In the genomic region with DNA sequence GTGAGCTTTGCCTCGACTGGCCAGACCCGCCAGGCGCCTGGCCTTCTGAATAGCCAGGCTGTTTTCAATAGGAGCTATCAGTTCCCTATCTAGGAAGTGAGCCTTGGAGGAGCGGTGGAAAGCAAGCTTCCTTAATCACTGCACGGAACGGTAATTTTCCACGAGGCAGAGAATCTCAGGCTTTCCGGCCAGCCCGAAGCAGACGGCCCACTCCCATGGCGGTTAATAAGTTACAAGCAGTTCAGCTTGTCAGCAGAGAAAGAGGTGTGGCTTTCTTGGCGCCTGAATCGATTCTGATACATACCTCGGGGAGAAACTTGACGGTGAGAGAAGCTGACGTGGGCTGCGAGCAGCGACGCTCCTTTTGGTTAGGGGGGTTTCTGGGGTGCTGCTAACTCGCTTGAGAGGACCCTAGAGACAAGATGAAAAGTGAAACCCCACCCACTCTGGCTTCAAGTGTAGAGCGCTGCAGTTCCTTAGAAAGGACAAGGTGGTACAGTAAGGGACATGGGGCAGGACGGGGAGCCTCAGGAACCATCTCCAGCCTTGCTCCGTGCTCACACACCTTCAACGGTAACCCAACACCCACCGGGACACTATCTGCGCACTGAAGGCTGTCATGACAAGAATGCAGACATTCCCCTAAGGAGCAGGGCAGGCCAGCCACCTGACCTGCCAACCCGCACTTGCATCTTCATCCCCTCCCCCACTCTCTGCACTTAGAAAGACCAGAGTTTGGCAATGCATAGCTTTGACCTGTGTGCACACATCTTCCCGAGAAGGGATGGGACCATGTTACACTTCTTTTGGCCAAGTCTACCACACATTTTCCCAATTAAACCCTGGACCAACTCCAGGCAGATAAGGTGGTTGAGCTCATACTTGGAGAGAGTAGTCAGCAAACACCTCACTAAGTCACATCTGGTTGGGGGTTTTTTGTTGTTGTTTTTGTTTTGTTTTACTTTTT, we compare ENCODE assay signal across 9 mouse cellular contexts. TPM values are rescaled to one million over a fixed set of nuclear protein-coding genes. Genes with fewer than 3 reads are reported as not detected.
DNase-seq lines count a peak whose midpoint lies in the region; ATAC-seq lines count a peak whose summit lies in the region.
"Had no signal": no experiment of that assay in that cellular context is flagged by ENCODE, and none has a peak within 500 bp of the region (broad histone marks: within the 10 kb centered on the region; RNA-seq: fewer than 3 reads in every experiment).

No protein-coding gene starts in this region.

- peak overlapping the region; percentile 74 for H3K27ac ChIP-seq in embryonic facial prominence, embryonic 13.5 days
- H3K27ac ChIP-seq in intestine, embryonic 15.5 days = peak overlapping the region; percentile 73
- H3K27ac ChIP-seq in liver, embryonic 15.5 days (replicated peaks) = 0 out of 2 replicates have a peak overlapping the region, but pooled peaks have one; percentile 10
- H3K27ac ChIP-seq in forebrain, embryonic 10.5 days = no peak overlapping the region

- peak overlapping the region; percentile 32 for H3K4me2 ChIP-seq in embryonic facial prominence, embryonic 13.5 days
- peak overlapping the region; percentile 44 for H3K4me2 ChIP-seq in intestine, embryonic 15.5 days (replicated peaks)
- H3K4me2 ChIP-seq in liver, embryonic 15.5 days = peak overlapping the region; percentile 34

- no peaks in the 10 kb centered on the region for H3K27me3 ChIP-seq in embryonic facial prominence, embryonic 13.5 days
- H3K27me3 ChIP-seq in intestine, embryonic 15.5 days (replicated peaks) = no peaks in the 10 kb centered on the region
- H3K27me3 ChIP-seq in liver, embryonic 15.5 days = no peaks in the 10 kb centered on the region
- no peaks in the 10 kb centered on the region for H3K27me3 ChIP-seq in forebrain, embryonic 10.5 days (ENCODE audit: poor library complexity, severe bottlenecking)

- H3K4me1 ChIP-seq in embryonic facial prominence, embryonic 13.5 days = peaks cover 31% of the 10 kb centered on the region
- peaks cover 28% of the 10 kb centered on the region for H3K4me1 ChIP-seq in intestine, embryonic 15.5 days (replicated peaks)
- peaks cover 27% of the 10 kb centered on the region for H3K4me1 ChIP-seq in liver, embryonic 15.5 days (replicated peaks)
- H3K4me1 ChIP-seq in forebrain, embryonic 10.5 days = peaks cover 4% of the 10 kb centered on the region; the same call in 1 of the 2 replicates

- H3K9ac ChIP-seq in embryonic facial prominence, embryonic 13.5 days = peak overlapping the region; percentile 21; the same call in 1 of the 2 replicates
- no peak overlapping the region for H3K9ac ChIP-seq in intestine, embryonic 15.5 days
- H3K9ac ChIP-seq in liver, embryonic 15.5 days = no peak overlapping the region

- no peak overlapping the region for H3K4me3 ChIP-seq in embryonic facial prominence, embryonic 13.5 days
- H3K4me3 ChIP-seq in intestine, embryonic 15.5 days (replicated peaks) = 0 out of 2 replicates have a peak overlapping the region, but pooled peaks have one; percentile 8
- H3K4me3 ChIP-seq in liver, embryonic 15.5 days (replicated peaks) = peak overlapping the region; percentile 5; the same call in 1 of the 2 replicates
- H3K4me3 ChIP-seq in forebrain, embryonic 10.5 days = no peak overlapping the region

- ATAC-seq in embryonic facial prominence, embryonic 13.5 days (ENCODE audit: insufficient number of reproducible peaks, insufficient read depth, low FRiP score, low TSS enrichment, low read depth) = no peak
- peak; percentile 78 for ATAC-seq in intestine, embryonic 15.5 days
- no peak for ATAC-seq in liver, embryonic 15.5 days (ENCODE audit: insufficient read depth)

- DNase-seq in MN1 (ENCODE audit: low spot score) = peak; percentile 29
- DNase-seq in right cerebral cortex, adult 2 months (ENCODE audit: low spot score in 2 of 2) = no peak
- no peak for DNase-seq in thymus, postnatal 10 days (ENCODE audit: low spot score in 2 of 2)
- DNase-seq in forebrain, embryonic 10.5 days (ENCODE audit: extremely low spot score, low spot score) = no peak
- no peak for DNase-seq in retina, postnatal 1 day

- no peaks in the 10 kb centered on the region for H3K9me3 ChIP-seq in embryonic facial prominence, embryonic 13.5 days
- H3K9me3 ChIP-seq in intestine, embryonic 15.5 days = no peaks in the 10 kb centered on the region
- H3K9me3 ChIP-seq in liver, embryonic 15.5 days (replicated peaks) = no peaks in the 10 kb centered on the region
- H3K9me3 ChIP-seq in forebrain, embryonic 10.5 days = no peaks in the 10 kb centered on the region

- peaks cover 76% of the 10 kb centered on the region for H3K36me3 ChIP-seq in embryonic facial prominence, embryonic 13.5 days
- peaks cover 15% of the 10 kb centered on the region for H3K36me3 ChIP-seq in intestine, embryonic 15.5 days
- peaks cover 97% of the 10 kb centered on the region for H3K36me3 ChIP-seq in liver, embryonic 15.5 days (replicated peaks)
- H3K36me3 ChIP-seq in forebrain, embryonic 10.5 days (replicated peaks) = peaks cover 99% of the 10 kb centered on the region

- WGBS in embryonic facial prominence, embryonic 13.5 days = 63% methylated on average over 28 of the region's 28 CpGs
- WGBS in intestine, embryonic 15.5 days = 55% methylated on average over 28 of the region's 28 CpGs
- WGBS in liver, embryonic 15.5 days (ENCODE audit: insufficient replicate concordance) = 76% methylated on average over 28 of the region's 28 CpGs
- 91% methylated on average over 28 of the region's 28 CpGs for WGBS in forebrain, embryonic 10.5 days

RNA-seq across cellular contexts. Expression of a gene that starts 8.0 kb away (rescaled TPM):
- 74.5 and 79.5 TPM in 2 replicates for polyA plus RNA-seq in embryonic facial prominence, embryonic 13.5 days (2015; fragmentation: Nextera tagmentation; extraction: Ambion mirVana)
- polyA plus RNA-seq in intestine, embryonic 15.5 days (2015; fragmentation: Nextera tagmentation; extraction: Ambion mirVana) = 64.0 and 65.8 TPM in 2 replicates
- polyA plus RNA-seq in liver, embryonic 15.5 days (2015; fragmentation: Nextera tagmentation; extraction: Ambion mirVana) = 53.8 and 58.9 TPM in 2 replicates
- 122 and 126 TPM in 2 replicates for polyA plus RNA-seq in forebrain, embryonic 10.5 days (2016; fragmentation: Nextera tagmentation; extraction: Ambion mirVana)

RNA-seq across cellular contexts. Expression of a gene that starts 30.0 kb away (rescaled TPM):
- not detected in 2 replicates for polyA plus RNA-seq in embryonic facial prominence, embryonic 13.5 days (2015; fragmentation: Nextera tagmentation; extraction: Ambion mirVana)
- not detected in 2 replicates for polyA plus RNA-seq in intestine, embryonic 15.5 days (2015; fragmentation: Nextera tagmentation; extraction: Ambion mirVana)
- 0.05 TPM in 1 of 2 replicates, not detected in the other for polyA plus RNA-seq in liver, embryonic 15.5 days (2015; fragmentation: Nextera tagmentation; extraction: Ambion mirVana)
- not detected in 2 replicates for polyA plus RNA-seq in forebrain, embryonic 10.5 days (2016; fragmentation: Nextera tagmentation; extraction: Ambion mirVana)
- polyA plus RNA-seq: neural tube, embryonic 14.5 days had no signal

RNA-seq across cellular contexts. Expression of a gene that starts 31.4 kb away (rescaled TPM):
- polyA plus RNA-seq in embryonic facial prominence, embryonic 13.5 days (2015; fragmentation: Nextera tagmentation; extraction: Ambion mirVana) = 4.7 TPM in 2 replicates
- 11.9 and 12.4 TPM in 2 replicates for polyA plus RNA-seq in intestine, embryonic 15.5 days (2015; fragmentation: Nextera tagmentation; extraction: Ambion mirVana)
- polyA plus RNA-seq in liver, embryonic 15.5 days (2015; fragmentation: Nextera tagmentation; extraction: Ambion mirVana) = 2.9 and 3.1 TPM in 2 replicates
- polyA plus RNA-seq in forebrain, embryonic 10.5 days (2016; fragmentation: Nextera tagmentation; extraction: Ambion mirVana) = 1.1 and 1.5 TPM in 2 replicates

RNA-seq across cellular contexts. Expression of a gene that starts 43.2 kb away (rescaled TPM):
- polyA plus RNA-seq in embryonic facial prominence, embryonic 13.5 days (2015; fragmentation: Nextera tagmentation; extraction: Ambion mirVana) = 164 and 179 TPM in 2 replicates
- polyA plus RNA-seq in intestine, embryonic 15.5 days (2015; fragmentation: Nextera tagmentation; extraction: Ambion mirVana) = 109 and 118 TPM in 2 replicates
- polyA plus RNA-seq in liver, embryonic 15.5 days (2015; fragmentation: Nextera tagmentation; extraction: Ambion mirVana) = 52.7 and 59.4 TPM in 2 replicates
- polyA plus RNA-seq in forebrain, embryonic 10.5 days (2016; fragmentation: Nextera tagmentation; extraction: Ambion mirVana) = 246 and 247 TPM in 2 replicates

RNA-seq across cellular contexts. Expression of a gene that starts 59.7 kb away (rescaled TPM):
- 8.1 and 10.3 TPM in 2 replicates for polyA plus RNA-seq in embryonic facial prominence, embryonic 13.5 days (2015; fragmentation: Nextera tagmentation; extraction: Ambion mirVana)
- 10.3 and 10.4 TPM in 2 replicates for polyA plus RNA-seq in intestine, embryonic 15.5 days (2015; fragmentation: Nextera tagmentation; extraction: Ambion mirVana)
- 25.1 and 26.1 TPM in 2 replicates for polyA plus RNA-seq in liver, embryonic 15.5 days (2015; fragmentation: Nextera tagmentation; extraction: Ambion mirVana)
- polyA plus RNA-seq in forebrain, embryonic 10.5 days (2016; fragmentation: Nextera tagmentation; extraction: Ambion mirVana) = 2.5 and 3.0 TPM in 2 replicates

Comparison
In these comparisons a context has a peak if more than half of its experiments do, and no peak if none do; other contexts are left out.
1. H3K4me3 ChIP-seq: peak in intestine, embryonic 15.5 days (single experiment) and liver, embryonic 15.5 days (single experiment); none in embryonic facial prominence, embryonic 13.5 days (single experiment) and forebrain, embryonic 10.5 days (single experiment).
2. Peak in every context shown above with its lines, with median percentiles within 50 percentile points of each other: H3K4me2 ChIP-seq.